Mouse (Mus musculus): ENCODE measurements around the gene Ugt2b1.

- TF ChIP-seq CTCF (IDR thresholded peaks at IDR 0.05; ENCODE audit: extremely low read depth, insufficient read depth, low read length) (no peak), POLR2A (IDR thresholded peaks at IDR 0.05; ENCODE audit: extremely low read depth, insufficient read depth, low read length) (no peak)
Observed at GRCm38 (mm10) chr5:86906758-86907157, 19.6 kb downstream of the Ugt2b1 start, which contains the start of gene Ugt2b34.
